Mouse (Mus musculus): ENCODE data around the gene Ppan. TPM values are rescaled to one million over a fixed set of nuclear protein-coding genes. Genes with fewer than 3 reads are reported as not detected.

Ppan gene
- total RNA-seq (2017) = 118 and 137 TPM in 2 replicates

DNA sequence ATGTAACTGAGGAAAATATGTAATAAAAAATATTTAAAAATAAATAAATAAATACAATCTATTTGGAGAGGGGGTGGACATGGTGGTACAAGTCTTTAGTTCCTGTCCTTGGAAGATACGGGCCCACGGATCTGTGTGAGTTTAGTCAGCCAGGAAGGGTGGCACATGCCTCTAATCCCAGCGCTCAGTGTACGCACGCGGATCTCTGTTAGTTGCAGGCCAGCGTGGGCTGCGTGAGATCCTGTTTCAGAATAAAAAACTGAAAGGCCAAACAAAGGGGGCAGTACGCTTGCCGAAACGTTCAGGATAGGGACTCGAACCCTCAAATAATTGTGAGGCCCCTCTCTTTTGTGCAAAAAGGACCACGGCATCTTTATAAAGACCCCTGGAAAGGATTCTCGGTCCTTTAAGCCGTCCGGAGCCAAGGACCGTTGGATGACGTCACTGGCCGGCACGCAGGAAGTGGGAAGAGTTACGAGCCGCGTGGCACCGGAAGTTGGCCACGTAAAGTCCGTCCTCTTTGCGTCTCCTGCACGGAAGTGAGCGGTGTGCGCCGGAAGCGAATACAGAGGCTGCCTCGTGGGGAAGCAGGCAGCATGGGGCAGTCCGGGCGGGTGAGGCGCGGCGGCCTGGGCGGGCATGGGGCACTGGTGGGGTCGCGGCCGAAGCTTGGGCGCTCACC is at the start of gene Ppan:
Gene Ppan, plus strand, starts transcription at position 472 of the 682 bp plus-strand sequence.
- peak; percentile 93 to 97 for ATAC-seq (replicated peaks in 1 of 2; ENCODE audit: insufficient read depth in 1 of 2, low FRiP score in 2 of 2, low TSS enrichment in 1 of 2, low read depth in 1 of 2, poor library complexity in 2 of 2, severe bottlenecking in 2 of 2)

DNA sequence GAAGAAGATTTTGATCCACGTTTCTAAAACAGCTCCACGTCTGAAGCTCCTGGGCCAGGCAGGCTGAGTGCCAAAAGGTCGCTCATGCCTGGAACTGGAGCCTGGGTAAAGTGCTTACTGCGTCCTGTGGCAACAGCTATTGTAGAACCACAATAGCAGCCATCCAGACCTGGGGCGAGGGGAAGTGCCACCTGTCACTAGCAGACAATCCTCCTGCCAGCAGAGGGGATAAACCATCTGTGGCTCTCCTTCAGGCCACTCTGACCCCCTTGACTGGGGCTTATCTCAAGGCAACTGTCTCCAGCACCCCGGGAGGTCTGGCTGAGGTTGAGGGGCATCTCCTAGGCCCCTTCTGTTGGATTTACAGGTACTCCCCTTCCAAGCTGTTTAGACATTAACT is 49.0 kb upstream of the Ppan start:
- no peak for ATAC-seq (replicated peaks in 1 of 2; ENCODE audit: insufficient read depth in 1 of 2, low FRiP score in 2 of 2, low TSS enrichment in 1 of 2, low read depth in 1 of 2, poor library complexity in 2 of 2, severe bottlenecking in 2 of 2)

DNA sequence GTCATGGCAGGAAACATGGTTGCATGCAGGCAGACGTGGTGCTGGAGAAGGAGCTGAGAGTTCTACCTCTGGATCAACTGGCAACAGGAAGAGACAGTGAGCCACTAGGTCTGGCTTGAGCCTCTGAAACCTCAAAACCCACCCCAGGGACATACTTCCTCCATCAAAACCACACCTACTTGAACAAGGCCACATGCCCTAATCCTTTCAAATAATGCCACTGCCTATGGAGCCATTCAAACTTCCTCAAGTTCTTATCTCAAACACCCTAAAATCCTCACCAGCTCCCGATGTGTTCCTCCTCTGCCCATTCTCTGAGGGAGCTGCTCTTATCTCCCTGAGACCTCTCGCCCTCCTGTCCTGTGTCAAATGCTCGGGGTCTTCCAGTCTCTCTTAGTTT is 45.8 kb upstream of the Ppan start:
- ATAC-seq (replicated peaks in 1 of 2; ENCODE audit: insufficient read depth in 1 of 2, low FRiP score in 2 of 2, low TSS enrichment in 1 of 2, low read depth in 1 of 2, poor library complexity in 2 of 2, severe bottlenecking in 2 of 2) = no peak

DNA sequence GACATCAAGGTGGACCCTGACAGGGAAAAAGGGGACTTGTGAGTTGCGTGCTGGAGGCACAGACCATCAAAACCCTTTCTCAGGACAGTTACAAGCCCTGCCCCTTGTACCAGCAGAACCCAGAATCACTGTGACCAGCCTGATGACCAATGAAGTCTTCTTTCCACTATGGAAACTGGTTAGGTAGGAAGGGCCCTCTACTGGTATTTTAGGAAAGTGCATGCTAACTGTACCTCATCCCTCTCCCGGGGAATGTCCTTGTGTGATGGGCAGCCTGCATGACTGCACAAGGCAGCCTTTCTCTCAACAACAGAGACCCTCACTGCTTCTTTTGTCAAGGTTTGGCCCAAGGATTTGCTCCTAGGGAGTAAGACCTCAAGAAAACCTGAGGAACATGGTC is 45.3 kb upstream of the Ppan start:
- ATAC-seq (replicated peaks in 1 of 2; ENCODE audit: insufficient read depth in 1 of 2, low FRiP score in 2 of 2, low TSS enrichment in 1 of 2, low read depth in 1 of 2, poor library complexity in 2 of 2, severe bottlenecking in 2 of 2) = no peak

DNA sequence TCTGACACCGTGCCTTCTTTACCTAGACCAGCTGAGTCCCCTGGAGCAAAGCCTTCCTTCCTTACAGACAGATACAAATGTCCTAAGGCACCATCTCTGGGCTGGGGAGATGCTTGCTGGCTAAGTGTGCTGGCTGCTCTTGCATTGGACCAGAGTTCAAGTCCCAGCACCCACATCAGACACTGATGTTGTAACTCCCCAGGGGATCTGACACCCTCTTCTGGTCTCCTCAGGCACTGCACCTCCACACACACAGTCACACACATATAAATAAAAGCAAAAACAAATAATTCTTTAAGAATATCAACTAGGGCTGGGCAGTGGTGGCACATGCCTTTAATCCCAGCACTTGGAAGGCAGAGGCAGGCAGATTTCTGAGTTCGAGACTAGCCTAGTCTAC is 37.8 kb upstream of the Ppan start:
- no peak for ATAC-seq (replicated peaks in 1 of 2; ENCODE audit: insufficient read depth in 1 of 2, low FRiP score in 2 of 2, low TSS enrichment in 1 of 2, low read depth in 1 of 2, poor library complexity in 2 of 2, severe bottlenecking in 2 of 2)

DNA sequence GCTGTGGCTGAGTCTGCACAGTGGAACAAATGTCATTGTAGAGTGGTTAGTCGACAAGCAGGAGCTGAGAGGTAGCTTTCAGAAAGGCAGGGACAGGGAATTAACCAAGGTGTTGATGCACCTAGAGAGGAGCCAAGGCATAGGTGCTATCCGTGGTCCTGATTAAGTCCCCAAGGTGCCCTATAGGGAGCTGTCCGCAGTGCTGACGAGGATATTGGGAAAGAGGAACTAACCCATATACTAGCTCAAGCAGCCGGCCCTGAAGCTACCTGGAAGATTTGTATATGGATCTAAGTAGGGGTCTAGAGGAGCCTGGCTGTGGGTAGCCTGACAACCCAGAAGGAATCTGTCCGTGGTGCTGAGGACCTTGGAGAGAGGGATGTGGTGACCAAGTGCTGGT is 30.8 kb upstream of the Ppan start:
- peak; percentile 92 to 95 for ATAC-seq (replicated peaks in 1 of 2; ENCODE audit: insufficient read depth in 1 of 2, low FRiP score in 2 of 2, low TSS enrichment in 1 of 2, low read depth in 1 of 2, poor library complexity in 2 of 2, severe bottlenecking in 2 of 2)

DNA sequence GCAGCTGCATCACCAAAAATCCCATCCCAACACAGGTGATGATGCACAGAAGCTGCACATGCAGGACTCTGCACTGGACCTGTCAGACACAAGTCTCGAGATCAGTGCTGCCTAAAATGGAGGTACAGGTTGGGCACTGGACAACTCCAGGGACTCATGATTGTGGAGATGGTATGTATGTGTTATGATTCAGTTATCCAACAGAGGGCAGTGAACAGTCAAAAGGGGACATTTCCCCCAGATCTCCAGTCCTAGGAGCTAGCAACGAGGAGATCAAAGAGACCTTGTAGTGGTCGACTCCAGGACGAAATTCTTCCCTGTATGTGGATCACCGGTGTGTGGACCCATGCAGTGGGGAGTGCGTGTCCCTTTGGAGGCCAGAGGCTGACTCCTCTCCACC is 28.0 kb upstream of the Ppan start:
- ATAC-seq (replicated peaks in 1 of 2; ENCODE audit: insufficient read depth in 1 of 2, low FRiP score in 2 of 2, low TSS enrichment in 1 of 2, low read depth in 1 of 2, poor library complexity in 2 of 2, severe bottlenecking in 2 of 2) = no peak

DNA sequence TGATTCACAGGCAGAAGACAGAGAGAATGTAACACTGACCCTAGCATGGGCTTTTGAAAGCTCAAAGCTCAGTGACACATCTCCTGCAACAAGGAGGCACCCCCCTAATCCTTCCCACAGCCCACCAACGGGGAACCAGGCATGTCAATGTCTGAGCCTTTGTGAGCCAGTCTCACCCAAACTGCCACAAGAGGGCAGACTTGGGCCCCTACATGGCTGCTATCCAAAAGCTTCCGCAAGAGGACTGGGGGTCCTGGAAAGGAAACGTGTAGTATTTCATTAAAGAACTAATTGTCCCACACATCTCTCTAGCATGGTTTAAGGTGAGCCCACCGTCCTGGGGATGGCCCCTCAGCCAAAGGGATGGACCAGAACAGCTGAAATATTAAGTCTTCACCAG is 26.2 kb upstream of the Ppan start:
- 0 out of 4 replicates have a peak, but pooled peaks of 1 of the 2 experiments have one; percentile 31 for ATAC-seq (replicated peaks in 1 of 2; ENCODE audit: insufficient read depth in 1 of 2, low FRiP score in 2 of 2, low TSS enrichment in 1 of 2, low read depth in 1 of 2, poor library complexity in 2 of 2, severe bottlenecking in 2 of 2)

DNA sequence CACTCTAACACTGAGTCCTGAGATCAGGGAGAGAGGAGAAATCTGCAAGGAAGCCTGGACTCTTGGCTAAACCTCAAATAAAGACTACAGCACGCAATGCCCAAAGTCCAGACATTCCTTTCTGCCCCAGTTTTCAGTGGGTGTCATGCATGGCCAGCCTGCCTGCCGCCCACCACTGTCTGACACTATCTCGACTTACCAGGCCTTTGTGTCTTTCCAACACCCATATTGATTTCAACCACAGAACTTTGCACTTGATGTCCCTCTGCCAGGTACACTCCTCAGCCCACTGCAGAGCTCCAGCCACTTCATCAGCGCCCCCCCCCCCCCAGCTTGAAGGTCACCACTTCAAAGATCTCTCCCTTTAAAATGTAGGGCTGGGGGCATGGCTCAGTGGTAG is 25.8 kb upstream of the Ppan start:
- ATAC-seq (replicated peaks in 1 of 2; ENCODE audit: insufficient read depth in 1 of 2, low FRiP score in 2 of 2, low TSS enrichment in 1 of 2, low read depth in 1 of 2, poor library complexity in 2 of 2, severe bottlenecking in 2 of 2) = no peak

DNA sequence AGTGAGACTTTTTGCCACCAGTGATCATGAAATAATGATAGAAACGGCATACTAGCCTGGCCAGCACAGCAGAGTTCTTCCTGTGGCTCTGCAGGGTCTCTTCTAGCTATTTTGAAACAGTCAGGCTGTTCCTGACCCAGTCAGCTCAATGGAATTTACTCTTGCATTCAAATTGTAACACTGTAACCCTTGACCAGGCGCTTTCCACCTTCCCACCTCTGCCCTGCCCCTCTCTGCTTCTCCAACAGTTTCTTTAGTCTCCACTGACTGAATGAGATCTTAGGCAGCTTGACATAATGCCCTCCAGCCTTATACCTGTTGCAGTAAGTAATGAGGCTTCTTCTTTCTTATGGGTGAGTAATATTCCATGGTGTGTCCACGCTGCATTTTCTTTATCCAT is 21.1 kb upstream of the Ppan start:
- ATAC-seq (replicated peaks in 1 of 2; ENCODE audit: insufficient read depth in 1 of 2, low FRiP score in 2 of 2, low TSS enrichment in 1 of 2, low read depth in 1 of 2, poor library complexity in 2 of 2, severe bottlenecking in 2 of 2) = no peak

DNA sequence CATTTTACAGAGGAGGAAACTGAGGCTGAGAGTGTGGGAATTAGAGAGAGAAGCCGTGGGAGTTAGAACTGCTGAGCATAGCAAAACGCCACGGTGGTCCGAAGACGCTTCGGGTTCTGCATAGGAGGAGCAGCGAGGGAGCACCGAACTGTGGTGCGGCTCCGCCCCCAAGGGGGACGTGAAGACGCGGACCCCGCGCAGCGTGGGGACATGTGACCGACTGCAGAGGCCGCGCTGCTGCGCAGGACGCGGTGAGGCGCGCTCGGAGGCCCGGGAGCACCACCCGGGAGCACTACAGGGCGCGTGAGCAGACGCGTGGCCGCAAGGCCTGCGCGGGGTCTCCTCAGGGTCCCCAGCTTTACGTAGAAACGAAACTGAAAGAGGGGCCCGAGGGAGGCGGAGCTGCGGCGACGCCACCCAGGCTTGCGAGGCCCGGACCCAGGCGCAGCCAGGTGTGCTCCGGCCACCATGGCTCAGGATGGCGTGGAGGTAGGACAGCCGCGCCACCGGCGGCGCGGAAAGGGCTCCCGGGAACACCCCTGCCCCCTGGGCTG is 19.4 kb upstream of the Ppan start, which contains the start of gene A230050P20Rik:
Gene A230050P20Rik, plus strand, starts transcription at position 195 of the 554 bp plus-strand sequence.
- ATAC-seq (replicated peaks in 1 of 2; ENCODE audit: insufficient read depth in 1 of 2, low FRiP score in 2 of 2, low TSS enrichment in 1 of 2, low read depth in 1 of 2, poor library complexity in 2 of 2, severe bottlenecking in 2 of 2) = peak; percentile 33 to 37; a peak in 3 of 4 replicates

DNA sequence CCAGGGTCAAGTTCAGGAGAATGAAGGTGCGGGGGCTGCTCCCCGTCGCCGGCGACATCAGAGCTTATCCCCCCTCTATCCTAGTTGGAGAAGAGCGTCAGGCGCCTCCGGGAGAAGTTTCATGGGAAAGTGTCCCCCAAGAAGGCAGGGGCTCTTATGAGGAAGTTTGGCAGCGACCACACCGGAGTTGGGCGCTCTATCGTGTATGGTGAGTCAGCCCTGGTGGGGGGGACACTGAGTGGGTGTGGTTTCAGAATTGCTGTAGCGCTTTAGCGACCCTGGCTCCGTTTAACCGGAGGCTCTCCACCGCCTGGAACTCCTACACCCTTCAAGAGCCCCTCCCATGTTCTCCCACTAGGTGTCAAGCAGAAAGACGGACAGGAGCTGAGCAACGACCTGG is 18.7 kb upstream of the Ppan start:
- peak; percentile 47 to 61; a peak in 3 of 4 replicates for ATAC-seq (replicated peaks in 1 of 2; ENCODE audit: insufficient read depth in 1 of 2, low FRiP score in 2 of 2, low TSS enrichment in 1 of 2, low read depth in 1 of 2, poor library complexity in 2 of 2, severe bottlenecking in 2 of 2)

DNA sequence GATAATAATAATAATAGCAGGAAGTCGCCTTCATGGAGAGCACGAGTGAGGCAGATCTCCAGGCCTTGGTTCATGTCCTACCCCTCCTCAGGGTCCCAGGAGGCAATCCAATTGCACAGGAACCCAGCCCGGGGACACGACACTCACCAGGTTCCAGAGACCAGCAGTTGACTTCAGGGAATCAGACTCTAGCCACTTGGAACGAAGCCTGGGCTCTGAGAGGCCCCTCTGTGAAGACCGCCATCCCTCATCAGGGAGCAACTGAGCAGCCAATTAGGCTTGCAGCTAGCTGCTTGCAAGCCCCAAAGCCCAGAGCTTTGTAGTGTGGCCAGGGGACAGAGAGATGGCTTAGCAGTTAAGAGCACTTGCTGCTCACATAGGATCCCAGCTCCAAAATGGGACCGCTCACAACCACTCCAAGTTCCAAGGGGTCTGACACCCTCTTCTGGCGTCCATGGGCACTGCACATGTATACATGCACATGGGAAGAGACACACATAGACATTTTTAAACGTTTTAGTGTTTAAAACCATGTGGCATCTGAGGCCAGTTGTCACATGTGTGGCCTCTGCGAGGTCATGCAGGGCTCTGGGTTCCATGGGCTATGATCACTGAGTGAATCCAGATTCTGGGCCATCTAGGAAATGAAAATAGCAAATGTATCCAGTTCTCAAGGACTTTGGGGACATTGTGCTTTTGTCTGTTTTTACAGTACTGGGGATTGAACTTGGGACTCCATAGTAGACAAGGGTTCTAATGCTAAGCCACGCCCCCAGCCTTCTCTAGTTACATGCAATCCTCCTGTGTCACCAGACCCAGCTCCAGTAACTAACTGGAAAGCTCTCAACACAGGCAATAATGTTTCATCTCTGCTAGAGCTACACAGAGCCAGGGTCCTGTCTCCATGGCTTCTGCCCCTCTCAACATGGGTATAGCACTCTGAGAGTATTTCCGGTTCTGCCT is 17.5 kb upstream of the Ppan start:
- ATAC-seq (replicated peaks in 1 of 2; ENCODE audit: insufficient read depth in 1 of 2, low FRiP score in 2 of 2, low TSS enrichment in 1 of 2, low read depth in 1 of 2, poor library complexity in 2 of 2, severe bottlenecking in 2 of 2) = no peak

DNA sequence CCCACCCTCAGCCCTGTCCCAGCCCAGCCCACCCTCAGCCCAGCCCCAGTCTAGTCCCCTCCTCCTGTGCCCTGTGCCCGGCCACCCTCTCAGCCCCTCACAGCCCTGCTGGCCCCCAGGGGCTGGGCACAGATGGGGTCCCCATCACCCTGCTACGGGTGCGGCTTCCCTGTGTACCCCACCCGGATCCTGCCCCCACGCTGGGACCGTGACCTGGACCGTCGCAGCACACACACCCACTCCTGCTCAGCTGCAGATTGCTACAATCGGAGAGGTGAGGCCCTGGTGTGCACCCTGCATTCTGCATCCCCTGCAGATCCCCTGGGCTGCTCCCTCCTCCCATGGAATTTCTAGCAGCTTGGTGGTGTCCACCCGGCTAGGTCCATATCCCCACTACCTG is 15.0 kb upstream of the Ppan start:
- ATAC-seq (replicated peaks in 1 of 2; ENCODE audit: insufficient read depth in 1 of 2, low FRiP score in 2 of 2, low TSS enrichment in 1 of 2, low read depth in 1 of 2, poor library complexity in 2 of 2, severe bottlenecking in 2 of 2) = no peak

DNA sequence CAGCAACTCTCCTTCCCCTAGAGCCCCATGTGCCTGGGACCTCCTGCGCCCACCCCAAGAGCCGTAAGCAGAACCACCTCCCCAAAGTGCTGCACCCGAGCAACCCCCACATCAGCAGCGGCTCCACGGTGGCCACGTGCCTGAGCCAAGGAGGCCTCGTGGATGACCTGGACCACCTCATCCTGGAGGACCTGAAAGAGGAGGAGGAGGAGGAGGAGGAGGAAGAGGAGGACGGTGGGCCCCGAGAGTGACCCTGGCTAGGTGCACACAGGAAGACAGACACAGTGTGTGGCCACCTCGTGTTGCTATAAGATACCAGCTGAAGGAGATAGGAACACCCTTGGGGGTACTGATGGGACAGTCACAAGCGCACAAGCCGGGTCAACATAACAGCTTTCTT is 14.5 kb upstream of the Ppan start:
- no peak for ATAC-seq (replicated peaks in 1 of 2; ENCODE audit: insufficient read depth in 1 of 2, low FRiP score in 2 of 2, low TSS enrichment in 1 of 2, low read depth in 1 of 2, poor library complexity in 2 of 2, severe bottlenecking in 2 of 2)

DNA sequence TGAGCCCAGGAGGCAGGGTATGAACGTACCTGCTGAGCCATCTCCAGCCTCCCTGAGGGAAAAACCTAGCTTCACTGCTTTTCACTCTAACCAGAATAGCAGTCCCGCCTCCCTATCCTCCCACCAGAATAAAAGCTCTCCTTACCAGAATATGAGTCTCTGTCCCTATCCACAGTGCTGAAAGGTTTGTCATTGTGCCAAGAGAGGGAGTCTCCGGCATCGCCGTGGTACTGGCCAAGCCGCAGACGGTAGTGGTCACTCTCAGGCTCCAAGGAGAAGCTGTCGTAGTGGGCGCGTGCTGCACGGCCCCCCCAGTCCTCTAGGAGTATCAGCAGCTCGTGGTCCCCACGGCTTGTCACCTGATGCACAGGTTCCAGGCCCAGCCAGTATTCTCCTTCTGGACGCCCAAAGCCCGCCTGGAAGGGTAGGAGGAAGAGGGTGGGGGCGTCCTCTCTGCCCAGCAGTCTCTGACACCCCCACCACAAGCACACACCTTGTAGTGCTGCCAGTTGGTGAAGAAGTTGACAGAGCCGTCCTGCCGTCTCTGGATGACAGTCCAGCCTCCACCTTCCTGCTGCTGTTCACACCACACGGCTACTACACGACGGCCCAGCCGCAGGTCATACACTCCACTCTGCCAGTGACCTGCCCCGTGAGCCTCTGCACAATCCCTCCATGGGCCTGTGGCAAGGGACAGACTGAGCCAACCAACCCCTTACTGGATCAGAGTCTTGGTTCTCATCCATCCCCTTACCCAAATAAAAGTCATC is 12.8 kb upstream of the Ppan start:
- ATAC-seq (replicated peaks in 1 of 2; ENCODE audit: insufficient read depth in 1 of 2, low FRiP score in 2 of 2, low TSS enrichment in 1 of 2, low read depth in 1 of 2, poor library complexity in 2 of 2, severe bottlenecking in 2 of 2) = no peak

DNA sequence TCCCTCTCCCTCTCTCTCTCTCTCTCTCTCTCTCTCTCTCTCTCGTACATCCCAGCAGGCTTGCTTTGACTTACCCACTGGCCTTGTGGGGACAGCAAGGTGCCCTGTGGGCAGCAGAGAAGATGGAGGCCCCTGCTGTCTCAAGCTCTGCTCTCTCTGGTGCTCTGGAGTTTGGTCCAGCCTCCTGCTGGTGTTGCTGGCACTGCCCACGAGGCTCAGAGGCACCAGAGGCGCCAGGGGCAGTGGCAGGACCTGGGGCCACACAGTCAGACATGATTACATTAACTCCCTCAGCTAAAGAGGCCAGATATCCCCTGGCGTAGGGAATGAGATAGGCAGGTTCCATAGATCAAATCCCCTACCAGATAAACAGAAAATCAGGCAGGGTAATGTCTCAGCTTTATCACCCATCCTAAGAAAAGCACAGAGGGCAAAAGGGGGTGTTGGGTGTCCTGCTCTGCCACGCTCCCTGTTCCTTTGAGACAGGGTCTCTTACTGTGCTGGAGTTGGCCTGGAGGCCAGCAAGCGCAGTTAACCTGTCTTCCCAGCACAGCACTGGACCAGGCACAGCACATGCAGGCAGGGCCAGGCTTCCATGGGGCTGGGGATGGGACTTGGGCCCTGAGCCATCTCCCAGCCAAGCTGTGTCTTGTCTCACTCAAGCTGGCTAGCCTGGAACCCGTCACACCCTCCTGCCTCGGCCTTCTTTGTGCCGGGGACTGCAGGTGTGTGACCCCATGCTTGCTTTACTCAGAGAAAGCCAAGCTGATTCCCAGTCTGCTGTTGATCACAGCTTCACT is 11.5 kb upstream of the Ppan start:
- no peak for ATAC-seq (replicated peaks in 1 of 2; ENCODE audit: insufficient read depth in 1 of 2, low FRiP score in 2 of 2, low TSS enrichment in 1 of 2, low read depth in 1 of 2, poor library complexity in 2 of 2, severe bottlenecking in 2 of 2)

All from hematopoietic stem cell, adult 5-6 weeks (primary cell).